Mouse (Mus musculus) hindbrain, embryonic 10.5 days (tissue): Measurements from ENCODE around the gene Gm42417. TPM values are rescaled to one million over a fixed set of nuclear protein-coding genes. Genes with fewer than 3 reads are reported as not detected.
A peak's percentile ranks its signal among the peaks of the same experiment; 100 is the strongest.

Source experiments
- DNase-seq: peaks from one replicate; pipeline ENCODE4 v3.0.0-alpha.2; 2017; ENCODE audit warnings: low spot score
- H3K27ac ChIP-seq: fragments of 300-500 bp; sonication (generic); 2 replicates; pipeline ENCODE4 v1.5.1; 2016; ENCODE audit warnings: mild to moderate bottlenecking, moderate library complexity
- H3K27me3 ChIP-seq: fragments of 300-500 bp; sonication (generic); 2 replicates; pipeline ENCODE4 v1.6.1; 2016; ENCODE audit warnings: mild to moderate bottlenecking; ENCODE audit not compliant: poor library complexity, insufficient read depth, severe bottlenecking
- H3K36me3 ChIP-seq: fragments of 300-500 bp; sonication (generic); 2 replicates; pipeline ENCODE4 v1.6.1; 2016; ENCODE audit warnings: mild to moderate bottlenecking, moderate library complexity
- H3K4me1 ChIP-seq: fragments of 300-500 bp; sonication (generic); replicated peaks from 2 replicates; pipeline ENCODE4 v1.6.1; 2016; ENCODE audit warnings: mild to moderate bottlenecking
- H3K4me3 ChIP-seq: fragments of 300-500 bp; sonication (generic); 2 replicates; pipeline ENCODE4 v1.5.1; 2016; ENCODE audit warnings: mild to moderate bottlenecking, moderate library complexity
- H3K9me3 ChIP-seq: fragments of 300-500 bp; sonication (generic); 2 replicates; pipeline ENCODE4 v1.6.1; 2016; ENCODE audit warnings: mild to moderate bottlenecking, moderate library complexity
- WGBS: fragments of 180-500 bp; shearing (Covaris S2); methylation state at CpG from one replicate; pipeline ENCODE4 v1.1.7; 2016; 5-methylcytosine and 5-hydroxymethylcytosine counted together
- polyA plus RNA-seq: library from polyadenylated mRNA; unstranded; fragments of >200 nt; fragmentation: Nextera tagmentation; extraction: Ambion mirVana; gene quantifications from 2 replicates; pipeline ENCODE4 v1.2.1, GENCODE M21; 2016

Gm42417 gene
- polyA plus RNA-seq, 1 experiment from 2014 or later = 0.75 TPM

GRCm38 (mm10) chr1:36523332-36524013 is 15.8 kb downstream of the Gm42417 start:
- no peak for DNase-seq
- H3K4me1 ChIP-seq = no peaks in the 10 kb centered on the region
- H3K4me3 ChIP-seq = no peak overlapping the region
- H3K27ac ChIP-seq = no peak overlapping the region
- H3K36me3 ChIP-seq = peaks cover 89% of the 10 kb centered on the region
- H3K27me3 ChIP-seq = no peaks in the 10 kb centered on the region
- H3K9me3 ChIP-seq = no peaks in the 10 kb centered on the region
- WGBS = 91% methylated on average over 9 of the region's 9 CpGs

DNA sequence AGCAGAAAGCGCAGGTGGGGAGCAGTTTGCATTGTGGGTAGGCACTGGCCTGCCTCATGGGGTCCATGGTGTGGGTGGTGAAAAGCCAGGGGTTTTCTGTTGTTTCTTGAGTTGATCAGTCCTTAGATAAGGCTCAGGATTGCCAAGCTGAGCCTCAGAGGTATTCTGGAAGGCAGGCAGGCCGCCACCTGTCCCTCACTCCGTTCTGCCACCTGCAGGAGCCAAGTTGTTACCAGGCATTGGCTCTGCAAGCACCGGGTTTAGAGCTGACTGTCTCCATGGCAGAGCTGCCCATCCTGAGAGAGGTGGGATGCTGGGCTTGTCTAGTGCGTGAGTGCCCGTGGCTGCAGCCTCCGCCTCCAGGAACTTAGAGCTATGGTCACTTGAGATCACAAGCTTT is 17.0 kb downstream of the Gm42417 start:
- WGBS = 95% methylated on average over 7 of the region's 7 CpGs
- no peak overlapping the region for H3K4me3 ChIP-seq
- H3K36me3 ChIP-seq = peaks cover 97% of the 10 kb centered on the region

GRCm38 (mm10) chr1:36519626-36520025 is 19.6 kb downstream of the Gm42417 start:
- H3K27me3 ChIP-seq = no peaks in the 10 kb centered on the region
- WGBS = 84% methylated on average over 11 of the region's 11 CpGs
- no peaks in the 10 kb centered on the region for H3K9me3 ChIP-seq
- H3K36me3 ChIP-seq = peaks cover 95% of the 10 kb centered on the region
- no peak overlapping the region for H3K4me3 ChIP-seq
- H3K4me1 ChIP-seq = peaks cover 15% of the 10 kb centered on the region
- no peak overlapping the region for H3K27ac ChIP-seq
- no peak for DNase-seq

More for the DNA sequence above, 17.0 kb downstream of the Gm42417 start:
- Histone ChIP-seq H3K27me3 (no peaks in the 10 kb centered on the region), H3K4me1 (0 out of 2 replicates have a peak, but pooled peaks cover 2% of the 10 kb centered on the region), H3K27ac (no peak overlapping the region), H3K9me3 (no peaks in the 10 kb centered on the region)
- DNase-seq = no peak

GRCm38 (mm10) chr1:36518259-36518658 is 21.0 kb downstream of the Gm42417 start:
- Histone ChIP-seq H3K36me3 (peaks cover 88% of the 10 kb centered on the region), H3K4me3 (no peak overlapping the region), H3K27ac (no peak overlapping the region), H3K4me1 (peaks cover 28% of the 10 kb centered on the region), H3K9me3 (no peaks in the 10 kb centered on the region), H3K27me3 (no peaks in the 10 kb centered on the region)
- 87% methylated on average over 3 of the region's 3 CpGs for WGBS
- no peak for DNase-seq

DNA sequence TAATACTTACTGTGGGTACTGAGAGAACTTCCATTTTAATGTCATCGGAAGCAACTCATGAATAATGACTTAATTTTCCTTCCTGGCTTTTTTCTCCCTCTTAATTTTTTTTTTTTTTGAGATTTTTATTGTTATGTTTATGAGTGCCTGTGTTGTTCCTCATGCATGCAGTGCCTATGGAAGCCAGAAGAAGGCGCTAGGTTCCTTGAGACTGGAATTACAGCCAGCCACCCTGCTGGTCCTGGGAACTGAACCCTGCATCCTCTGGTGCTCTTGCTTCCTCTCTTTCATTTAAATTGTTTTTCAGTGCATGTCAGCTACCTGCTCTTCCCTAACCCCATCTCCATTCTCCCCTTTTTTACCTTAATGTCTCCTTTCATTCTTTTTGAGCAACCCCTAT is 25.5 kb downstream of the Gm42417 start:
- Histone ChIP-seq H3K27ac (no peak overlapping the region), H3K4me3 (peak overlapping the region; percentile 94), H3K4me1 (peaks cover 34% of the 10 kb centered on the region), H3K9me3 (no peaks in the 10 kb centered on the region), H3K36me3 (peaks cover 44% of the 10 kb centered on the region), H3K27me3 (no peaks in the 10 kb centered on the region)
- peak; percentile 27 for DNase-seq
- 35% methylated on average over 2 of the region's 2 CpGs for WGBS

DNA sequence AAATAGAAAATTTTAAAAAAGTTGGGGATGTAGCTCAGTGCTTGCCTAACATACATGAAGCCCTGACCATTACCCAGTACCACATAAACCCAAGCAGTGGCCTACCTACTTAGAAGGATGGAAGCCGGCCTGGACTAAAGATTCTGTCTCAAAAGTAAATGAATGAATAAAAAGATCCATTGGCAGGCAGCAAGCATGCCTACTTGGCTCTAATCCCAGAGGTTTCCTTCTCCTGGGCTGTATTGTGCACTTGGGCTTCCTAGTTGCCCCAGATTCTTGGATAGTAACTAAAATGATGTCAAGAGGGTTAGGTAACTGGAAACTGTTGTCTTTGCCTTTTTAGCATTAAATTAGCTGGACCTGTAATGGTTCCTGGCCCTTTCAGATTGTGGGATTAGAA is 25.9 kb downstream of the Gm42417 start:
- DNase-seq = no peak
- H3K27ac ChIP-seq = peak overlapping the region; percentile 96; the same call in 1 of the 2 replicates
- no peaks in the 10 kb centered on the region for H3K9me3 ChIP-seq
- peaks cover 33% of the 10 kb centered on the region for H3K4me1 ChIP-seq
- WGBS = 10% methylated on average over 1 of the region's 1 CpGs
- no peaks in the 10 kb centered on the region for H3K27me3 ChIP-seq
- H3K36me3 ChIP-seq = peaks cover 40% of the 10 kb centered on the region
- H3K4me3 ChIP-seq = peak overlapping the region; percentile 94

- H3K4me3 ChIP-seq = peak overlapping the region; percentile 94
- no peaks in the 10 kb centered on the region for H3K27me3 ChIP-seq
- peaks cover 32% of the 10 kb centered on the region for H3K4me1 ChIP-seq
- WGBS = 1% methylated on average over 16 of the region's 16 CpGs
- peak overlapping the region; percentile 96 for H3K27ac ChIP-seq
- DNase-seq = no peak
- H3K36me3 ChIP-seq = peaks cover 36% of the 10 kb centered on the region
- H3K9me3 ChIP-seq = no peaks in the 10 kb centered on the region
Measured at GRCm38 (mm10) chr1:36512966-36513280, 26.3 kb downstream of the Gm42417 start.

GRCm38 (mm10) chr1:36512089-36512965 is 26.9 kb downstream of the Gm42417 start:
- 5% methylated on average over 126 of the region's 126 CpGs for WGBS
- no peaks in the 10 kb centered on the region for H3K9me3 ChIP-seq
- DNase-seq = peak; percentile 66

GRCm38 (mm10) chr1:36511289-36512021 is 27.8 kb downstream of the Gm42417 start, which contains the start of gene Cnnm3:
Gene Cnnm3, plus strand, starts transcription at chr1:36511867.
- Histone ChIP-seq H3K36me3 (peaks cover 35% of the 10 kb centered on the region), H3K27ac (peak within 1 kb of the TSS; percentile 96), H3K4me1 (peaks cover 32% of the 10 kb centered on the region), H3K27me3 (no peaks in the 10 kb centered on the region), H3K4me3 (peak within 1 kb of the TSS; percentile 94), H3K9me3 (no peaks in the 10 kb centered on the region)
- 2% methylated on average over 51 of the region's 51 CpGs for WGBS
- DNase-seq = peak; percentile 100

More at GRCm38 (mm10) chr1:36512089-36512965, 26.9 kb downstream of the Gm42417 start:
- Histone ChIP-seq H3K27me3 (no peaks in the 10 kb centered on the region), H3K4me3 (peak overlapping the region; percentile 94), H3K27ac (peak overlapping the region; percentile 96), H3K4me1 (peaks cover 32% of the 10 kb centered on the region), H3K36me3 (peaks cover 37% of the 10 kb centered on the region)

- no peak overlapping the region for H3K4me3 ChIP-seq
- DNase-seq = no peak
- no peaks in the 10 kb centered on the region for H3K9me3 ChIP-seq
- no peaks in the 10 kb centered on the region for H3K27me3 ChIP-seq
- H3K27ac ChIP-seq = no peak overlapping the region
- peaks cover 23% of the 10 kb centered on the region for H3K36me3 ChIP-seq
- WGBS = 91% methylated on average over 5 of the region's 5 CpGs
- peaks cover 5% of the 10 kb centered on the region for H3K4me1 ChIP-seq
Measured at GRCm38 (mm10) chr1:36508238-36508637, 31.0 kb downstream of the Gm42417 start.

DNA sequence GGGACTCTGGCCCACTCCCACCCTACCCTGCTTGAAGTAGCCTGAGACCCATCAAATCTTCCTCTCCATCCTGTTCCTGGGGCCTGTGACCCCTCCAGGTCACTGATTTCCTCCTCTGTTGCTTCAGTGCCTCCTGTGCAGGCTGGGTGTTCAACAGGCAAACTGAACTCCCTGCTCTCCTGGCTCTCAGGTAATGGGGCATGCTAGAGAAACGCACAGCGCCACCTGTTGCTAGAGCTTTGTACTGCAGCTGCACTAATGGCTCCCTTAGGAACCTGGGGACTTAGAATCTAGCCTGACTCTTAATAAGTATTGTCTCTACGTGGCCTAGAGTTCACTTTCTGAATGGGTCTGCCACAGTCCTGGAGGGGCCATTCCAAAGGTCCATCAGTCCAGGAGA is 38.0 kb downstream of the Gm42417 start:
- H3K27me3 ChIP-seq = no peaks in the 10 kb centered on the region
- 8% methylated on average over 3 of the region's 3 CpGs for WGBS
- peaks cover 40% of the 10 kb centered on the region for H3K36me3 ChIP-seq
- peak; percentile 67 for DNase-seq
- H3K4me1 ChIP-seq = no peaks in the 10 kb centered on the region; the same call in 1 of the 2 replicates
- no peak overlapping the region for H3K4me3 ChIP-seq
- H3K9me3 ChIP-seq = no peaks in the 10 kb centered on the region
- no peak overlapping the region for H3K27ac ChIP-seq

- H3K4me1 ChIP-seq = peaks cover 7% of the 10 kb centered on the region
- H3K9me3 ChIP-seq = no peaks in the 10 kb centered on the region
- no peak overlapping the region for H3K27ac ChIP-seq
- no peak for DNase-seq
- no peaks in the 10 kb centered on the region for H3K27me3 ChIP-seq
- peaks cover 23% of the 10 kb centered on the region for H3K36me3 ChIP-seq
- H3K4me3 ChIP-seq = no peak overlapping the region
- 72% methylated on average over 2 of the region's 2 CpGs for WGBS
Measured at GRCm38 (mm10) chr1:36497312-36497711, 41.9 kb downstream of the Gm42417 start.
